Mouse (Mus musculus): ENCODE data around the gene Hadh.

Hadh gene

GRCm38 (mm10) chr3:131218636-131219390, 53.1 kb downstream of the Hadh start:
- no peak for DNase-seq (ENCODE audit: low read depth, low spot score)

DNA sequence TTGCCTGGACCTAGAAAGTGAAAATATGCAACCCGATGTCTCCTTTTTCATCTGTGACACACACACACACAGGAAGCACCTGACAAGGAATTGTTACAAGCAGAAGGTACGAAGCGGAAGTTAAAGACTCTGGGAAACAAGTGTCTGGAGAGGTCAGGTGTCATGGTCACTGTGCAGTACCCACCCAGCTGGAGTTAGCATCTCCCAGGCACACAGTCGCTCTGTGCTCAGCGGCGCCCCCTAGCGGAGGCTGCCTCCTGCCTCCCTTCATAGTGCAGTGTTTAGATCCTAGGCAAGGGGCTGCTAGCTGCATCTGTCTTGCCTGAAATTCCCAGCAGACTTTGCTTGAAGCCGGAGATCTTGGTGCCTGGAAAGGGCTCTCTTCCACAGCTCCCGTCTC, 57.1 kb downstream of the Hadh start:
- DNase-seq (ENCODE audit: low read depth, low spot score) = peak; percentile 63

- no peak for DNase-seq (ENCODE audit: low read depth, low spot score)
Measured at GRCm38 (mm10) chr3:131214060-131214658, 57.7 kb downstream of the Hadh start.

- DNase-seq (ENCODE audit: low read depth, low spot score) = peak; percentile 45
Measured at GRCm38 (mm10) chr3:131212200-131212599, 59.7 kb downstream of the Hadh start.

GRCm38 (mm10) chr3:131208265-131208891, 63.5 kb downstream of the Hadh start:
- peak; percentile 35 for DNase-seq (ENCODE audit: low read depth, low spot score)

- DNase-seq (ENCODE audit: low read depth, low spot score) = no peak
Measured at GRCm38 (mm10) chr3:131207846-131208245, 64.1 kb downstream of the Hadh start.

DNA sequence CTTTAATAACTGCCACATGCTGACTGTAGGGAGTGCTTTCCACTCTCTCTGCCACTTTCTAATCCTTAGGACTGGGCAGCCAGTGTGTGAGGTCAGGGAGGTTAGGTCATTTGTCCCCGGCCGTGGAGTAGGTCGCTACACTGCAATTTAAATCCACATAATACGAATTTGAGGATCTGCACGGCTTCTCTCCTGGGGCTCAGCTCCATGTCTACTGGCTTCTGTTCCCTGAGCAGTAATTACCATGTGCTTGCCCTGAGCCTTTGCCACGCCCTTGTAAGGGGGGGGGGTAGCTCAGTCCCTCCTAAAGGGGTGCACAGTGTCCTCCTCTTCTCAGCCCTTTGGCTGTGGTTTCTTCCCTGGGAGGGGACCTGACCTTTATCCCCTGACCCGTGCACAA, 69.6 kb downstream of the Hadh start:
- no peak for DNase-seq (ENCODE audit: low read depth, low spot score)

DNA sequence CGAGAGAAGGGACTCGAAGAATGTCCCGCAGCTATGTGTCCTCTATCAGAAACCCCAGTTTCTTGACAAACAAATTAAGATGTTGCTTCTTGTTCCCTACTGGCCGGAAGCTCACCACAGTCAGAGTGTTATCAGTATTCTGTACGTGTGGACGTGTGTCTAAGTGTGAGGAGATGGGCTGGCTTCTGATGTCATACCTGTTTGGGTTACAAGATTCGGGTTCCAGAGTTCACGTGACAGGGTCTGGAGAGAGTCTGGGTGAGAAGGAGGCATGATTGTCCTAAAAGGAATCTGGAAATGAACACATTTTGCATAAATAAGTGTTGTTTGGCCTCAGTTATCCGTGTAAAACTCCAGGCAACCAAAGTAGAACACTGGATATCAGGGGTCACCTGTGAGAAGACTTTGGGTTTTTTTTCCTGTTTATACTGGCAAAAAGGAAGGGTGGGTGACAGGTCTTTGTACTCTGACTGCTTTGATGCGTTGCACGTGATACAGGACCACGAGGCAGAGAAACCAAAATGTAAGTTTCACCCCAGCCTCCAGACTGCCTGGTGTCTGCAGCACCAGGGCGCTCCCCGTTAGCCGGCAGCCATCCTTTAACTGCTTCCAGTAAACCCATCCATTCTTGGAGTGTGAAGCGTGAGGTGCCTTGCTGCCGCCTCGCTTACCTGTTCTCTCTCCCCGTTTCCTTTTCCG, 72.2 kb downstream of the Hadh start:
- no peak for DNase-seq (ENCODE audit: low read depth, low spot score)

DNA sequence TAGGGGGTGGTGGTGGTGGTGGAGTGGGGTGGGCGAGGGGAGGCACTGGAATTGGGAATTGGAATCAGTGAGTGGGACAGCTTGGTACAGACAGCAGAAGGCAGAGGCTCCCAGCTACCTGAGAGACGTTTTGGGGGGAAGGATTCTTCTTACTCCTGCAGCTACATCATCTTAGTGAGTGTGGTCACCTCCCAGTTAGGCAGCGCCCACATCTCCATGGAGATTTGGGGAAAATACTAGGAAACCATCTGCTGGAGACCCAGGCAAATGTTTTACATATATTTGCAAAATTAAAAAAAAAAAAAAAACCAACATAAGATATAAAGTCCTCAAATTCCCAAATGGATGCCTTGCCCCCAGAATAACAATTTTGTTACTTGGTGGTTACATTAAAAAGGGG, 72.9 kb downstream of the Hadh start:
- DNase-seq (ENCODE audit: low read depth, low spot score) = no peak

DNA sequence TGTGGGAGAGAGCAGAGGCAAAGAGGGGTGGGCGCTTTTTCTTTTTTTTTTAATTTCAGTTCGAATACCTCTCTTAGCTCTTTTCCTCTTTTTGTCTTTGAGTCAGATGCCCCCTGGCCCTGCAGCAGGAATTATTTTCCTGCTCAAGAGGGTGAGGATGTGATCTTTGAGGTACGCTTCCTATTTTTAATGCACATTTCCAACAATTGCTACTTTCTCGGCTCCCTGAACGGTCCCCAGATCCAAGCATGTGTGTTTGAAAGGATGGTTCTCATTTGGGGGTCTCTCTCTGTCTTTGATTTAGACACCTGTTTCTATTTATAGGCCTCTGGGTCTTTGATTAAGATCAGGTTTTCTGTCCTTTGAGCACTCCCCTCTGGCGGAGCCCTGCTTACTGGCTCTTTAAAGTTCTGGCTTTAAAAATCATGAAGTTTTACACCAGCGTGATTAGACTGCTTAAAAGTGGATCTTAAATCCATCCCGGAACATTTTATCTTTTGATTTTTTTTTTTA, 75.3 kb downstream of the Hadh start:
- no peak for DNase-seq (ENCODE audit: low read depth, low spot score)

DNA sequence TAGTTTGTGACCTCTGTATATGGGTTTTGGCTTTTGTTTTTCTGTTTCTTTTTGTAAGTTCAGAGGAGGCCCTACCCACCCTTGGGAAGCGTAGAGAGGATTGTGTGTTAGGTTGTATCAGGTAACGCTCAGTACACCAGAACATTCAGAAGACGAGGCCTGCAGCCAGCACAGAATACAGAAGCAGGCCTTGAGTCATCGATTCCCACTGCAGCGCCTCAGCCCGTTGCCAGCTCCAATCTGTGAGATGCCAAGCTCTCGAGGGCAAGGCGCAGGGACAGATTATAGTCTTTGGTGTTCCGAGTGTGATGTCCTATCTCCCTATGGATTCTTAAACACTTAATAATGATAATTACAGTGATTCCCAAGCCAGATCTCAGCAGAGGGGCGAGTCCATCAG, 75.9 kb downstream of the Hadh start:
- no peak for DNase-seq (ENCODE audit: low read depth, low spot score)

DNA sequence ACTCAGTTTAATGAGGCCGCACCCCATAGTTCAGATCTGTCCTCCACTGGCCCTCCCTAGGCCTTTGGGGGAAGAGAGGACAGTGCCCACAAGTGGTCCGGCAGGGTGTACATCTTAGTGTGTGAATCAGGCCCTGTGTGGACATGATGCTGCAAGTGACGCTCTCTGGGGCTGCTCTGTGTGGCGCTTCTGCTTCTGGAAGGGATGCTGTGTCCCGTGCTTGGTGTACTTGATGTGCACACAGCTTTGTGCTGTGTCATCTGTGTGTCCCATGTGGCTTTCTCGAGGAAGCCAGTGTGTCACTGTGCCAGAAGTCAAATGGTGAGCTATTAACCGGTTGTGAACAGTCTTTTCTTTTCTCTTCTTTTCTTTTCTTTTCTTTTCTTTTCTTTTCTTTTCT, 80.4 kb downstream of the Hadh start:
- DNase-seq (ENCODE audit: low read depth, low spot score) = no peak

GRCm38 (mm10) chr3:131190671-131191367, 81.1 kb downstream of the Hadh start:
- DNase-seq (ENCODE audit: low read depth, low spot score) = no peak

- no peak for DNase-seq (ENCODE audit: low read depth, low spot score)
Measured at GRCm38 (mm10) chr3:131190239-131190638, 81.7 kb downstream of the Hadh start.

DNA sequence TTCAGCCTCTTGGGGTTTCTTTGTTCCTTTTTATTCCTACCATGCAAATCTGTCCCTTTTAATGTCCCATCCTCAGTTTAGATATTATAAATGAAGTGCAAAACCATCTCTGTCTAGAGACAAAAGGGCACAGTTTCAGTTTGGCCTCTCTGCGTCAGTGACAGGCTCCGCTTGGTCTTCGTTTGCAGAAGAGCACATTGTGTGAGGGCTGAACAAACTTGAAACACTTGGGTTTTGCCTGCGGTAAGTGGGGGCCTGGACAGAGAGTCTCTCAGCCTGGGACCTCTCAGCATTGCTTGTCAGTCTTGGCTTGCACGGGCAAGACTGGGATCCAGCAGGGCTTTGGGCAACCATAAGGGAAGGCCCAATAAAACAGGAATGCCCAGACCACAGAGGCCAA, 85.7 kb downstream of the Hadh start:
- no peak for DNase-seq (ENCODE audit: low read depth, low spot score)
